17 mouse cellular contexts compared by ENCODE assay signal in genomic region chr7:51775968-51776367, GRCm38 (mm10).
"Had no signal": no experiment of that assay in that cellular context is flagged by ENCODE, and none has a peak within 500 bp of the region (broad histone marks: within the 10 kb centered on the region; RNA-seq: fewer than 3 reads in every experiment).

No protein-coding gene starts in this region.

- ATAC-seq: midbrain, embryonic 16.5 days had no signal

- H3K27me3 ChIP-seq: neural tube, embryonic 13.5 days; neural tube, embryonic 15.5 days; stomach, embryonic 15.5 days had no signal

- H3K27ac ChIP-seq: liver, embryonic 14.5 days; midbrain, embryonic 10.5 days; neural tube, embryonic 13.5 days; neural tube, embryonic 15.5 days; stomach, embryonic 15.5 days; stomach, postnatal 0 days had no signal

- H3K9me3 ChIP-seq: midbrain, embryonic 10.5 days; neural tube, embryonic 13.5 days; neural tube, embryonic 15.5 days; stomach, embryonic 15.5 days had no signal

- H3K36me3 ChIP-seq: midbrain, embryonic 10.5 days; neural tube, embryonic 13.5 days; neural tube, embryonic 15.5 days; stomach, embryonic 15.5 days had no signal

- DNase-seq: lung, adult 18-20 months; lung, embryonic 14.5 days; lung, postnatal 10 days; lung, postnatal 4 days; midbrain, embryonic 14.5 days; right cerebral cortex, postnatal 14 days; thymus, adult 2 months; thymus, postnatal 14 days; thymus, postnatal 4 days had no signal

- H3K4me2 ChIP-seq: lung, embryonic 14.5 days; neural tube, embryonic 13.5 days; neural tube, embryonic 15.5 days; stomach, embryonic 15.5 days had no signal

- H3K4me3 ChIP-seq: midbrain, embryonic 10.5 days; myocyte; neural tube, embryonic 13.5 days; neural tube, embryonic 15.5 days; stomach, embryonic 15.5 days had no signal

- H3K4me1 ChIP-seq: stomach, embryonic 15.5 days had no signal

- H3K9ac ChIP-seq: liver, embryonic 14.5 days; lung, embryonic 14.5 days; neural tube, embryonic 13.5 days; neural tube, embryonic 15.5 days; stomach, embryonic 15.5 days had no signal
